Mouse (Mus musculus) cerebellum, postnatal 36 days (tissue): ENCODE measurements around the gene Cox5a.

ENCODE experiments used
- DNase-seq, 2 experiments: peaks; one replicate each; pipeline ENCODE4 v3.0.0; 2021 to 2022; ENCODE audit warnings: mixed read lengths in 2 of 2

The Cox5a gene

GRCm38 (mm10) chr9:57564609-57565008 is 43.5 kb downstream of the Cox5a start:
- no peak for DNase-seq

GRCm38 (mm10) chr9:57565741-57566221 is 44.7 kb downstream of the Cox5a start:
- DNase-seq: no peak

- no peak for DNase-seq
Observed at GRCm38 (mm10) chr9:57566846-57567245, 45.8 kb downstream of the Cox5a start.

GRCm38 (mm10) chr9:57568500-57568899 is 47.4 kb downstream of the Cox5a start:
- no peak for DNase-seq

- DNase-seq: no peak
Observed at GRCm38 (mm10) chr9:57574397-57574796, 53.3 kb downstream of the Cox5a start.

GRCm38 (mm10) chr9:57575577-57575976 is 54.5 kb downstream of the Cox5a start:
- no peak for DNase-seq

DNA sequence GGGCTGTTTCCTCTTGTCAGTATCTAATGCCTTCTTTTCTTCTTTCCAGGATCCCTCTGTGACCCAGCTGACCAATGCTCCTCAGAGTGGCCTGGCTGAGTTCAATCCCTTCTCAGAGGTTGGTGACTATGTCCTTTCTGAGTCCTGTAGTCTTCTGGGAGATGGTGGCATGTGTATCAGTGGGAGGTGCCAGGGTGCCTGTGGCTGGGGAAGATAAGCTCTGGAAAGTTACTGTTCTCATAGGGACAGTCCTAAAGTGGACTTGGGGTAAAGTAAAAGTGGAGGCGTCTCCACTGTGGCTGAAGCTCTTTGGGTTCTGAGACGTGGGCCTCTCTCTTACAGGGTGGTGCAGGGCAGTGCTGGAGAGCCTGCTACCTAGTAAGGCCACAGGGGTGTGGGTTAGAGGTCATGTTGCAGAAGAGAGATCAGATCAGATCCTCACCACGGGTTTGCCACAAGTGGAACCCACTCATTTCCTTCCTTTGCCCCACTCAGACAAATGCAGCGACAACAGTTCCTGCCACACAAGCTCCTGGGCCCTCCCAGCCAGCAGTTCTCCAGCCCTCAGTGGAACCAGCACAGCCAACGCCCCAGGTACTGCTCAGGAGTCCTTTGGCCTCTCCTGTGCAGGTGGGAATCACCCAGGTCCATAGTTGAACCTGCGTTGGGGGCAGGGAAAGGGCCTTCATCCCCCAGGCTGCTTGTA is 56.2 kb downstream of the Cox5a start:
- no peak for DNase-seq
